Mouse (Mus musculus): ENCODE measurements around the gene Dnm3. TPM values are rescaled to one million over a fixed set of nuclear protein-coding genes. Genes with fewer than 3 reads are reported as not detected.

Dnm3 gene
- polyA plus RNA-seq, 1 experiment from 2014 or later: 7.2 TPM

- H3K4me3 ChIP-seq (ENCODE audit: low read depth, low read length): no peak overlapping the region
- H3K9ac ChIP-seq (ENCODE audit: low read length): no peak overlapping the region
- H3K36me3 ChIP-seq (ENCODE audit: control insufficient read depth, insufficient read depth, low read length): no peaks in the 10 kb centered on the region
- no peaks in the 10 kb centered on the region for H3K4me1 ChIP-seq (replicated peaks; ENCODE audit: control insufficient read depth, insufficient read depth, low read length)
- DNase-seq (ENCODE audit: low spot score) (no peak), ATAC-seq (replicated peaks; ENCODE audit: low FRiP score) (no peak)
- 89% methylated on average over 6 of the region's 6 CpGs for WGBS
- H3K9me3 ChIP-seq (ENCODE audit: control insufficient read depth, low read length): no peaks in the 10 kb centered on the region
- no peaks in the 10 kb centered on the region for H3K27me3 ChIP-seq (ENCODE audit: control insufficient read depth, insufficient read depth, low read length)
- H3K27ac ChIP-seq (ENCODE audit: low read depth, low read length): no peak overlapping the region
- no peak overlapping the region for H3K4me2 ChIP-seq (ENCODE audit: low read depth, low read length, severe bottlenecking)
Measured at GRCm38 (mm10) chr1:162256912-162257607, 220.8 kb downstream of the Dnm3 start.

GRCm38 (mm10) chr1:162254944-162255343, 222.9 kb downstream of the Dnm3 start:
- Histone ChIP-seq H3K27ac (ENCODE audit: low read depth, low read length) (no peak overlapping the region), H3K4me2 (ENCODE audit: low read depth, low read length, severe bottlenecking) (no peak overlapping the region), H3K9me3 (ENCODE audit: control insufficient read depth, low read length) (no peaks in the 10 kb centered on the region), H3K4me3 (ENCODE audit: low read depth, low read length) (no peak overlapping the region), H3K4me1 (replicated peaks; ENCODE audit: control insufficient read depth, insufficient read depth, low read length) (no peaks in the 10 kb centered on the region), H3K36me3 (ENCODE audit: control insufficient read depth, insufficient read depth, low read length) (no peaks in the 10 kb centered on the region), H3K27me3 (ENCODE audit: control insufficient read depth, insufficient read depth, low read length) (no peaks in the 10 kb centered on the region), H3K9ac (ENCODE audit: low read length) (no peak overlapping the region)
- DNase-seq (ENCODE audit: low spot score): no peak
- no peak for ATAC-seq (replicated peaks; ENCODE audit: low FRiP score)
- WGBS: 44% methylated on average over 5 of the region's 5 CpGs

DNA sequence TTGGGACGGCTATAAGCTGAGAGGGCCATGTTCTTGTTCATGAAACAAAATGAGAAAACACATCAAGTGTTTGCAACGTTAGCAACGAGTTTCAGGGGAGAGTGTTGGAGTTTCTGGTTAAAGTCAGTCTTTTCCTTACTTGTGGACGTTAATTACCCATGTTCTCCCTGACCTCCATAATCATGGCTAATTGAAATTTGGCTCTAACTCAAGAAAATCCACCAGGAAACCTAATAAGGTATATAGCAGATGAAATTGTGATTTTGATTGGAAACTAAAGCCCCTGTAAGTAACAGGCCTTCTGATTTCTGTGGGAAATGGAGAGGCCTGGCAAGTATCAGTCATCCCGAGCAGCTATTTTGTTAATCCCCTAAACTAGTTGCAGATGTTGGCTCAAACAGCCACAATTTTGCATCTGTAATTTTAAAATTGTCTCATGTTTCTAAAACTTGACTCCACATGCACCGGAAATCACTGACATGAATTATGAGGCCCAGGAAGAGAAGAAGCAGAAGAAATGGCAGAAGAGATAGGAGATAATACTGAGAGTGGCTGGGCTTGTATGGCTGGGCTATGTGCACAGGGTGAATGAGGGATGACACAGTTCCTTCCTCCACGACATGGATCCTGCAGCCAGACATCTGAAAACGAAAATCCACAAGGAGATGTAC, 223.7 kb downstream of the Dnm3 start:
- no peak overlapping the region for H3K4me2 ChIP-seq (ENCODE audit: low read depth, low read length, severe bottlenecking)
- no peaks in the 10 kb centered on the region for H3K9me3 ChIP-seq (ENCODE audit: control insufficient read depth, low read length)
- H3K4me1 ChIP-seq (replicated peaks; ENCODE audit: control insufficient read depth, insufficient read depth, low read length): no peaks in the 10 kb centered on the region
- DNase-seq (ENCODE audit: low spot score) (no peak), ATAC-seq (replicated peaks; ENCODE audit: low FRiP score) (no peak)
- H3K27me3 ChIP-seq (ENCODE audit: control insufficient read depth, insufficient read depth, low read length): no peaks in the 10 kb centered on the region
- no peak overlapping the region for H3K9ac ChIP-seq (ENCODE audit: low read length)
- no peaks in the 10 kb centered on the region for H3K36me3 ChIP-seq (ENCODE audit: control insufficient read depth, insufficient read depth, low read length)
- WGBS: 81% methylated on average over 8 of the region's 8 CpGs
- H3K4me3 ChIP-seq (ENCODE audit: low read depth, low read length): no peak overlapping the region
- H3K27ac ChIP-seq (ENCODE audit: low read depth, low read length): no peak overlapping the region

DNA sequence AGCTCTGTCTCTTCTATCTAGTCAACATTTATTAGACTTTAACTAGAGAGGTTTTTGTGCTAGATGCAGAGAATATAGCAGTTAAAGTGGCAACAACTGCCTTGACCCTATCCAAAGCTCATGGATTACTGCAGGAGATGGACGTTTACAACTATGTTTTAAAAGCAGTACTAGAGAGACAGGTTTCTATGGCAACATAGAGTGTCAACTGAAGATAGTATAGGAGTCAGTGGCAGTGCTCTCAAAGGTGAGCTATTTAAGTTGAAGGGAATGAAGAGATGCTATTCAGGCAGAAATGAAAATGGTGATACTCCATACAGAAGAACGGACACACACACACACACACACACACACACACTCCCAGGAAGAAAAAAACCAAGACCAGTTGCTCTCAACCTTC, 225.0 kb downstream of the Dnm3 start:
- no peak overlapping the region for H3K27ac ChIP-seq (ENCODE audit: low read depth, low read length)
- H3K36me3 ChIP-seq (ENCODE audit: control insufficient read depth, insufficient read depth, low read length): no peaks in the 10 kb centered on the region
- 78% methylated on average over 2 of the region's 2 CpGs for WGBS
- H3K9me3 ChIP-seq (ENCODE audit: control insufficient read depth, low read length): no peaks in the 10 kb centered on the region
- H3K4me2 ChIP-seq (ENCODE audit: low read depth, low read length, severe bottlenecking): no peak overlapping the region
- H3K4me3 ChIP-seq (ENCODE audit: low read depth, low read length): no peak overlapping the region
- ATAC-seq (replicated peaks; ENCODE audit: low FRiP score): no peak
- no peaks in the 10 kb centered on the region for H3K4me1 ChIP-seq (replicated peaks; ENCODE audit: control insufficient read depth, insufficient read depth, low read length)
- no peak overlapping the region for H3K9ac ChIP-seq (ENCODE audit: low read length)
- no peak for DNase-seq (ENCODE audit: low spot score)
- H3K27me3 ChIP-seq (ENCODE audit: control insufficient read depth, insufficient read depth, low read length): no peaks in the 10 kb centered on the region

GRCm38 (mm10) chr1:162247216-162247615, 230.6 kb downstream of the Dnm3 start:
- H3K4me3 ChIP-seq (ENCODE audit: low read depth, low read length): no peak overlapping the region
- no peaks in the 10 kb centered on the region for H3K27me3 ChIP-seq (ENCODE audit: control insufficient read depth, insufficient read depth, low read length)
- WGBS: 93% methylated on average over 5 of the region's 5 CpGs
- H3K9me3 ChIP-seq (ENCODE audit: control insufficient read depth, low read length): no peaks in the 10 kb centered on the region
- H3K27ac ChIP-seq (ENCODE audit: low read depth, low read length): no peak overlapping the region
- no peak overlapping the region for H3K9ac ChIP-seq (ENCODE audit: low read length)
- DNase-seq (ENCODE audit: low spot score) (no peak), ATAC-seq (replicated peaks; ENCODE audit: low FRiP score) (no peak)
- H3K4me1 ChIP-seq (replicated peaks; ENCODE audit: control insufficient read depth, insufficient read depth, low read length): no peaks in the 10 kb centered on the region
- H3K36me3 ChIP-seq (ENCODE audit: control insufficient read depth, insufficient read depth, low read length): no peaks in the 10 kb centered on the region
- no peak overlapping the region for H3K4me2 ChIP-seq (ENCODE audit: low read depth, low read length, severe bottlenecking)

- ATAC-seq (replicated peaks; ENCODE audit: low FRiP score): no peak
- Histone ChIP-seq H3K27ac (ENCODE audit: low read depth, low read length) (no peak overlapping the region), H3K36me3 (ENCODE audit: control insufficient read depth, insufficient read depth, low read length) (no peaks in the 10 kb centered on the region), H3K4me2 (ENCODE audit: low read depth, low read length, severe bottlenecking) (no peak overlapping the region), H3K27me3 (ENCODE audit: control insufficient read depth, insufficient read depth, low read length) (no peaks in the 10 kb centered on the region), H3K4me1 (replicated peaks; ENCODE audit: control insufficient read depth, insufficient read depth, low read length) (no peaks in the 10 kb centered on the region), H3K4me3 (ENCODE audit: low read depth, low read length) (no peak overlapping the region), H3K9me3 (ENCODE audit: control insufficient read depth, low read length) (no peaks in the 10 kb centered on the region), H3K9ac (ENCODE audit: low read length) (no peak overlapping the region)
- no peak for DNase-seq (ENCODE audit: low spot score)
- 65% methylated on average over 2 of the region's 2 CpGs for WGBS
Measured at GRCm38 (mm10) chr1:162243651-162243990, 234.2 kb downstream of the Dnm3 start.

GRCm38 (mm10) chr1:162242980-162243650, 234.7 kb downstream of the Dnm3 start:
- Histone ChIP-seq H3K36me3 (ENCODE audit: control insufficient read depth, insufficient read depth, low read length) (no peaks in the 10 kb centered on the region), H3K9me3 (ENCODE audit: control insufficient read depth, low read length) (no peaks in the 10 kb centered on the region), H3K4me1 (replicated peaks; ENCODE audit: control insufficient read depth, insufficient read depth, low read length) (no peaks in the 10 kb centered on the region), H3K9ac (ENCODE audit: low read length) (no peak overlapping the region), H3K4me2 (ENCODE audit: low read depth, low read length, severe bottlenecking) (no peak overlapping the region), H3K27ac (ENCODE audit: low read depth, low read length) (no peak overlapping the region), H3K4me3 (ENCODE audit: low read depth, low read length) (no peak overlapping the region), H3K27me3 (ENCODE audit: control insufficient read depth, insufficient read depth, low read length) (no peaks in the 10 kb centered on the region)
- 76% methylated on average over 7 of the region's 7 CpGs for WGBS
- no peak for DNase-seq (ENCODE audit: low spot score)
- no peak for ATAC-seq (replicated peaks; ENCODE audit: low FRiP score)

DNA sequence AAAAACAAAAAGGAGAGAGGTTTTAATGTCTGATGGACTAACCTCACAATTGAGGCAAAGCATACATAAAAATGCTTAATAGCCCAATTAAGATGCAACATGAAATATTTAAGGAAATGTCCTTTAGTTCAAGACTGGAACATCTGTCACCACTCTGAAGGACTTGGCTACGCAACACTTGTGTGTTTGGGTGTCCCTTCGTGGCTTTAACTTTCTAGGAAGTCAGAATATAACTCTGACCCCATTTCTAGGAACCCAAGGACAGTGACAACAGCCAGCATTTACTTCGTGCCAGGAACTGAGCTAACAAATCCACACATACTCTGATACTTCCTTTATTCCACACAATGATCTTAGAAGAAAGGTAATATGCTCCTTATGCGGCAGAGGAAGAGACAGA, 237.1 kb downstream of the Dnm3 start:
- Histone ChIP-seq H3K4me1 (replicated peaks; ENCODE audit: control insufficient read depth, insufficient read depth, low read length) (no peaks in the 10 kb centered on the region), H3K4me2 (ENCODE audit: low read depth, low read length, severe bottlenecking) (no peak overlapping the region), H3K9ac (ENCODE audit: low read length) (no peak overlapping the region), H3K27me3 (ENCODE audit: control insufficient read depth, insufficient read depth, low read length) (no peaks in the 10 kb centered on the region), H3K36me3 (ENCODE audit: control insufficient read depth, insufficient read depth, low read length) (no peaks in the 10 kb centered on the region), H3K27ac (ENCODE audit: low read depth, low read length) (no peak overlapping the region), H3K9me3 (ENCODE audit: control insufficient read depth, low read length) (no peaks in the 10 kb centered on the region), H3K4me3 (ENCODE audit: low read depth, low read length) (no peak overlapping the region)
- ATAC-seq (replicated peaks; ENCODE audit: low FRiP score) (no peak), DNase-seq (ENCODE audit: low spot score) (no peak)
- WGBS: 88% methylated on average over 4 of the region's 4 CpGs

All from forebrain, embryonic 11.5 days (tissue).